Mouse (Mus musculus) adrenal gland, adult 2 months (tissue): ENCODE results near the gene Nkg7. TPM values are rescaled to one million over a fixed set of nuclear protein-coding genes. Genes with fewer than 3 reads are reported as not detected.

ENCODE experiments used
- microRNA-seq, 2 experiments: library from miRNA; unstranded; fragments of <30 nt; microRNA quantifications; one replicate each; pipeline ENCODE4 v1.2.0; 2021
- polyA plus RNA-seq: library from polyadenylated mRNA; depleted of rRNA; stranded (reverse); fragments of >200 nt; gene quantifications from 2 replicates; pipeline ENCODE4 v1.2.3, GENCODE M21; 2012; rRNA removed
- total RNA-seq, 2 experiments: library from RNA; stranded (reverse); gene quantifications; 2 replicates each; pipeline ENCODE4 v1.2.3; 2021

Nkg7 gene
- total and polyA plus RNA-seq, 3 experiments, result 0.61 to 2.6 (median 1.2) TPM

Small RNA genes within 50 kb of the gene (microRNA-seq; reads per million reads assigned to microRNA genes)
- 3.3 to 3.7 reads per million in 2 experiments for gene Mir7051

Other genes starting within 250 kb of the Nkg7 start
- gene Zfp715, start 123.8 kb upstream of the Nkg7 start, total RNA-seq, result 10 to 100 TPM; 19.1 to 20.6 TPM
- 1.4 and 1.8 TPM in 2 replicates for gene Zfp715, start 123.8 kb upstream of the Nkg7 start, polyA plus RNA-seq
- gene Siglecf, start 85.7 kb upstream of the Nkg7 start, total RNA-seq, result not detected
- gene Siglecf, start 85.7 kb upstream of the Nkg7 start, polyA plus RNA-seq, result 0.04 and 0.18 TPM in 2 replicates
- gene Siglecg, start 28.9 kb upstream of the Nkg7 start, total RNA-seq, result under 1 TPM in 1 of 2 experiments, not detected in 1; 0.17 TPM
- gene Siglecg, start 28.9 kb upstream of the Nkg7 start, polyA plus RNA-seq, result 0.58 and 1.0 TPM in 2 replicates
- gene Lim2, start 9.4 kb upstream of the Nkg7 start, total RNA-seq, result not detected
- not detected in 2 replicates for gene Lim2, start 9.4 kb upstream of the Nkg7 start, polyA plus RNA-seq
- gene Cldnd2, start 3.7 kb downstream of the Nkg7 start, total RNA-seq, result not detected
- not detected in 2 replicates for gene Cldnd2, start 3.7 kb downstream of the Nkg7 start, polyA plus RNA-seq
- gene Etfb, start 7.0 kb downstream of the Nkg7 start, total RNA-seq, result 100 to 1,000 TPM; 367 to 728 TPM
- 33.7 and 44.2 TPM in 2 replicates for gene Etfb, start 7.0 kb downstream of the Nkg7 start, polyA plus RNA-seq
- 1 to 10 TPM in 1 of 2 experiments, under 1 TPM in 1; 0.58 to 1.5 TPM for gene Gm45233, start 7.1 kb downstream of the Nkg7 start, total RNA-seq
- gene Gm45233, start 7.1 kb downstream of the Nkg7 start, polyA plus RNA-seq, result 1.7 and 4.6 TPM in 2 replicates
- 1 to 10 TPM; 2.2 to 2.8 TPM for gene Vsig10l, start 26.1 kb downstream of the Nkg7 start, total RNA-seq
- gene Vsig10l, start 26.1 kb downstream of the Nkg7 start, polyA plus RNA-seq, result 7.9 and 10.9 TPM in 2 replicates
- gene Iglon5, start 53.0 kb downstream of the Nkg7 start, total RNA-seq, result 1 to 10 TPM; 2.2 to 3.3 TPM
- 3.3 and 4.4 TPM in 2 replicates for gene Iglon5, start 53.0 kb downstream of the Nkg7 start, polyA plus RNA-seq
- gene 4931406B18Rik, start 68.9 kb downstream of the Nkg7 start, total RNA-seq, result not detected
- gene 4931406B18Rik, start 68.9 kb downstream of the Nkg7 start, polyA plus RNA-seq, result not detected in 2 replicates
- 1 to 10 TPM; 3.1 to 4.5 TPM for gene Cd33, start 107.4 kb downstream of the Nkg7 start, total RNA-seq
- 3.8 and 6.1 TPM in 2 replicates for gene Cd33, start 107.4 kb downstream of the Nkg7 start, polyA plus RNA-seq
- gene Zfp658, start 125.2 kb downstream of the Nkg7 start, total RNA-seq, result 1 to 10 TPM; 2.0 to 3.1 TPM
- gene Zfp658, start 125.2 kb downstream of the Nkg7 start, polyA plus RNA-seq, result 0.52 and 0.71 TPM in 2 replicates
- 10 to 100 TPM; 12.8 to 18.1 TPM for gene Zfp719, start 142.5 kb downstream of the Nkg7 start, total RNA-seq
- gene Zfp719, start 142.5 kb downstream of the Nkg7 start, polyA plus RNA-seq, result 0.27 and 0.47 TPM in 2 replicates
- not detected for gene Zfp819, start 170.1 kb downstream of the Nkg7 start, total RNA-seq
- not detected in 2 replicates for gene Zfp819, start 170.1 kb downstream of the Nkg7 start, polyA plus RNA-seq
- gene Ceacam18, start 197.6 kb downstream of the Nkg7 start, total RNA-seq, result not detected
- gene Ceacam18, start 197.6 kb downstream of the Nkg7 start, polyA plus RNA-seq, result not detected in 2 replicates
- 1 to 10 TPM; 3.5 to 5.0 TPM for gene Siglece, start 223.1 kb downstream of the Nkg7 start, total RNA-seq
- 3.6 and 5.3 TPM in 2 replicates for gene Siglece, start 223.1 kb downstream of the Nkg7 start, polyA plus RNA-seq
- 10 to 100 TPM in 1 of 2 experiments, 1 to 10 TPM in 1; 9.9 to 10.4 TPM for gene Ctu1, start 234.9 kb downstream of the Nkg7 start, total RNA-seq
- 20.1 and 21.3 TPM in 2 replicates for gene Ctu1, start 234.9 kb downstream of the Nkg7 start, polyA plus RNA-seq